Mouse (Mus musculus) retina, postnatal 1 day (tissue): ENCODE measurements at regions not wholly inside any gene's neighbourhood (a gene's known extent, or its start where the extent isn't known, plus 50 kb on each side); places are given as distances from the start of the nearest gene placed in this dataset.
A peak's percentile ranks its signal among the peaks of the same experiment; 100 is the strongest.

Experiments used
- DNase-seq: peaks from one replicate; pipeline ENCODE4 v3.0.0-alpha.2; 2012

GRCm38 (mm10) chr15:88229456-88229855, 370.6 kb upstream of the Zdhhc25 start:
- peak; percentile 38 for DNase-seq

DNA sequence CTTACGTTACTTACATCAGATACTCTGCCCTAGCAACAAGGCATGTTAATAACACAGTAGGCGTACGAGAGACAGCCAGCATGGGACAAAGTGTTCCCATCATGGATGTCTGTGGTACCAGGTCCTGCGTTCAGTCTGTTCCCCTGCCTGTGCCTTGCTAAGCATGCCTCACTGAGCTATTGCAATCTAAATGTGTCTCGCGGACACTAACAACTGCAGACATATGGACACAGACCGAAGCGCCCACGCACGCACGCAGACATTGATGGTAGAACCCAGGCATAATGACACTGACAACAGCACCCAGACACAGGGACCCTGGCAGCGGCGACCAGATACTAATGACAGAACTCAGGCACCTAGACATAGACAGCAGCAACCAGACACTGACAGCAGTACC, 355.5 kb upstream of the Zdhhc25 start:
- peak; percentile 39 for DNase-seq

DNA sequence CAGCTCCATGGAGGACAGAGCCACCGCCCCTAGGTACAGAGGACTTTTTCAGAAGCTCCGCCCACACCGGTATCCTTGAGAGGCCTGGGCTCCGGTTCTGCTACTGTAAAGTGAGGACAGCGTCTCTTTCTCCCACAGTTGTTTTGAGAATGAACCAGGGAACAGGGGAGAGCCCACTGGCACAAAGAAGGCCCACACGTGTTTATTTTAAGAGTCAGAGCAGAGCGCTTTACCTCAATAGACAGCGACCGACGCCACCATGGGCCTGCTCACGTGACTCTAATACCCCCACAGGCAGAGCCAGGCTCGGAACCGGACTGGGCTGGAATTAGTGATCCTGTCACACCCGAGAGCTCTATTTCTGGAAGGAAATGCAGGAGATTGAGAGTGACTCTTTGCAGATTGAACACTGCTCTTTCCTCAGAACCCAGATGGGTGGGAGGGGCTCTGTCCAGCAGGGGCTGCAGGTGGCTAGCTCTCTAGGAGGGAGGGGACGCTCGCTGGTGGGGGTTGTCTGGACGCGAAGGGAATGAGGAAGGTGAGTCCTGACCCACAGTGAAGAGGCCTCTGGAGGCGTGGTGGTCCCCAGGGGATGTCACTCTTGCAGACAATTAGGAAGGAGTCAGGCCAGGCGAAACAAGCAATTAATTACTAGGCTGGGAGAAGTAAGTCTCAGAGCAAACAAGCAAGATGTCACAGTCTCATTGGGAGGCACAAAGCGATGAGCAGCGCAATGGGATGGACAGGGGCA, 354.4 kb upstream of the Zdhhc25 start:
- DNase-seq, result peak; percentile 64

- DNase-seq, result peak; percentile 88
Observed at GRCm38 (mm10) chr15:88247974-88248625, 352.0 kb upstream of the Zdhhc25 start.

GRCm38 (mm10) chr15:88288051-88288450, 312.1 kb upstream of the Zdhhc25 start:
- DNase-seq, result peak; percentile 43

DNA sequence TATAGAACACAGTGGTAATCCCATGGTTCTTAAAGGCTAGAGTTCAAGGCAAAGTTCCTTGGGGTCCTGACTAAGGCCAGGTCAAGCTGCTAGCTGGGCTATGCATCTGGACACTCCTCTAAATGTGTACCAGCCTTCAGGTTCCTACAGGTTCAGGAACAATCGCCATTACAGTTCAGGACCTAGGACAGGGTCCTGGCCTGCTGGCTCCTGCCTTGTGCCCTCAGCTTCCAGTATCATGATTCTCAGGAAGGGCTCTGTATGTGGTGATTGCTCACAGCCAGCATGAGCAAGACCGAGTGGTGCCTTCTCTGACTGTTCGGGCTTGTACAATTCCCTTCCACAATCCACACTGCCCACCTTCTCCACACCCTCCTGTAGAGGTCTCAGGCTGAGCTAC, 311.4 kb upstream of the Zdhhc25 start:
- no peak for DNase-seq

- DNase-seq, result peak; percentile 40
Observed at GRCm38 (mm10) chr15:88290740-88291363, 309.2 kb upstream of the Zdhhc25 start.

- DNase-seq, result no peak
Observed at GRCm38 (mm10) chr15:88299061-88299460, 301.0 kb upstream of the Zdhhc25 start.

DNA sequence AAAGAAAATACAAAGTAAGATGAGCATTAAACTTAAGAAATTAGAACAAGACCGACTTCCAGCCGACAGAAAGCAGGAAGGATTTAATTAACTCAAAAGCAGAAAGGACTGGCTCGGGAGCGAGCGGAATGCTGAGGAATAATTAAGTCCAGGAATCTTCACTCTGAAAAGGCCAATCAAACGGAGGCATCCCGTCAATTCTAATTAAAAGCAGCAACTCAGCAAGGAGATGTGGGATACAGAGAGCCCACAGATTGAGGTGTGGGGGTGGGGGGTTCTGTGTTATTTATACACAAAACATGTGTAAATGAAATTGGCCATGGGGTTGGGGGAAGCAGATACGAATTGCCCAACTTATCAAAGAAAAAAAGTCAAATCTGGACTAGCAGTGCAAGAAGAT, 288.9 kb upstream of the Zdhhc25 start:
- peak; percentile 68 for DNase-seq

GRCm38 (mm10) chr15:88314810-88315459, 285.2 kb upstream of the Zdhhc25 start:
- DNase-seq, result peak; percentile 54

GRCm38 (mm10) chr15:88318048-88318447, 282.1 kb upstream of the Zdhhc25 start:
- DNase-seq, result peak; percentile 48

GRCm38 (mm10) chr15:88319527-88319926, 280.6 kb upstream of the Zdhhc25 start:
- DNase-seq, result no peak

DNA sequence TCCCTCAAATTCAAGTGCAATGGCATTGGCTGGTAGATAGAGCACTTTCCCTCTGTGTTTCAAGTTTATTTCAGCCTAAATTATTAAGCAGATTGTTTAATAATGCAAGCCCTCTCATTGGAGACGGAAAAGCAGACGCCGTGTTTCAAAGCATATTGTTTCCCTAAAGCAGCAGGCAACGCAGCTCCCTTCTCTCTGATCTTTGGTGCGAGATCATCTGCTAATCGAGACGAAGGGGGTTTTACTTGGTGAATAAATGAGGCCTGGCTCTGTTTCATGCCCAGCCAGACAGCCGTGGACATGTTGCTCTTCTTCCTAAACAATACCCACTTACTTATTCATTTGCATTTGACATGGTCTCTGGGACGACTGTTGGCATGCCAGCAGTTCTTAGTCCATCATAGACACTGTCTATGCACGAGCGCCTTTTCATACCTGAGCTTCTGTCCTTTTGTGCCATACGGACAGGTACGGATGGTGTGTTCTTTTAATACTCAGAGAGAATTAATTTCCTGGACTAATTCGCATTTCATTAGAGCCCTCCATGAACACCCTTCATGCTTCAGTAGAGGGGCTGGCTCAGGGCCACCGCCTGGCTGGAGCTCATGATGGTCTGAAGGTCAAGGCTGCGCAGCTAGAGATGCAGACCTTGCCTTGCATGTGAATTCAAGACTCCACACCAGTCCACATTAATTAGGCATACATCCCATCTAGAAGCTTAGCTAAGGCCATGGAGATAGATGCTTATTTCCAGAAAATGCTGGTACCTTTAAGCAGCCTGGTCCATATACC, 276.3 kb upstream of the Zdhhc25 start:
- no peak for DNase-seq

DNA sequence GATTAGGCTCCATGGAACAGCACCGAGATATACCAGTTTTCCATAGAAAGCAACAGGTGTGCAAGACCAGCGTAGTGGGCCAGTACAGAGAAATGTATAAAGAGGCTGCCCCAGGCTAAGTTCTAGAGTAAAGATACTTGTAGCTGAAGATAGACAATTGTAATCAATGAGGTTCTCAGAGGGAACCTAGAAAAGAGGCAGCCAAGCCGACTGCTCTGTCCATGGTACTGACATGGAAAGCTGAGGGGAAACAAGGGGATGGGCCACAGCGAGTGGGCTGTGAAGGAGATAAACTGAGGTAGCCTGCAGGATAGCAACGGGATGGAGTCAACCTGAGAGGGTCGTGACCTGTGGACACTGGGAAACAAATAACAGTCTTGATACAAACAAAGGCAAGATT, 275.0 kb upstream of the Zdhhc25 start:
- DNase-seq, result peak; percentile 28

- no peak for DNase-seq
Observed at GRCm38 (mm10) chr15:88353206-88353605, 246.9 kb upstream of the Zdhhc25 start.

DNA sequence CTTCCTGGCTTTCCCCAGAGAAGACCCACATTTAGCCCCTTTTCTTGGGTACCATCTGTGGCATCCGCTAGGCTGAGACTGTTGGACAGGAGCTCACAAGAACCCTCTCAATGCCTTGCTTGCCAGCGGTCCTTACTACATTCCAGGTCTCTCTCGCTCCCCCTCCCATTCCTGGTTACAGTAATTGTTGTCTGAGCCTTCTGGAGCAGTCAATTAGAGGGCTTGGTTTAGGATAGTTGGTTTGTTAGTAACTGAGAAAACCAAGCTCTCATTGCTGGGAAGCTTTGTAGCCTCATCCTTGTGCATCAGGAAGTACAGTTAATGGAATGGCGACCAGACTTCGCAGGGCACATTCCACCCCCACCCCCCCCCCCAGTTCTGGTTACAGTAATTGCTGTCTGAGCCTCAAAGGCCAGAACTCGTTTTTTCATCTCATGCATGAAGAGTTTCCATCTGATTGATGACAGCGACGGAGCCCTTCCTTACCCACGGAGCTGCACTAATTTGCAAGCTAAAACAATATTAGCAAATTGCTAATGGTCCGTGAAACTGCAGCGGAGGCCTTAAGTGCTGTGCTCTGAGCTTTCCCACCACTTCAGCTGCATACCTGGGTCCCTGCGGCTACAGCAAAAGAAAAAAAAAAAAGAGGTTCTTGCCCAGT, 239.6 kb upstream of the Zdhhc25 start:
- peak; percentile 90 for DNase-seq

- no peak for DNase-seq
Observed at GRCm38 (mm10) chr15:88361351-88361750, 238.8 kb upstream of the Zdhhc25 start.

- no peak for DNase-seq
Observed at GRCm38 (mm10) chr15:88362966-88363365, 237.1 kb upstream of the Zdhhc25 start.

DNA sequence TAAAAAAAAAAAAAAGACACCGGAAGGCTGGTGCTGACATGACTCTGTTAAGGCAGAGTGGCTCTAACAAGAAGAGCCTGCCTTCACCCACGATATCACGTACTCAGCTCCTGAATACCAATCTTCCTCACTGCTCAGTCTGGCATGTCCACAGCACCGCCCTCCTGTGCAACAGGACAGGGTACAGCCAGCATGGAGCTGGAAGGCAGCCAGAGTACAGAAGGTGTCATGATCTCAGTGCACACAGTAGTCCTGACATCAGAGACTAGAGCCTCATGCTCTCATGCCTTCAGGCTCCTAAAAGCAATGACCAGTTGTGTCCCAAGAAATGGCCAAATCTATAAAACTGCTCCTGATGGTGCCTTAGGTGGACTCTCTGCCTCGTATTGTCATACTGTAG, 229.7 kb upstream of the Zdhhc25 start:
- no peak for DNase-seq

- DNase-seq, result no peak
Observed at GRCm38 (mm10) chr15:88372039-88372438, 228.1 kb upstream of the Zdhhc25 start.

DNA sequence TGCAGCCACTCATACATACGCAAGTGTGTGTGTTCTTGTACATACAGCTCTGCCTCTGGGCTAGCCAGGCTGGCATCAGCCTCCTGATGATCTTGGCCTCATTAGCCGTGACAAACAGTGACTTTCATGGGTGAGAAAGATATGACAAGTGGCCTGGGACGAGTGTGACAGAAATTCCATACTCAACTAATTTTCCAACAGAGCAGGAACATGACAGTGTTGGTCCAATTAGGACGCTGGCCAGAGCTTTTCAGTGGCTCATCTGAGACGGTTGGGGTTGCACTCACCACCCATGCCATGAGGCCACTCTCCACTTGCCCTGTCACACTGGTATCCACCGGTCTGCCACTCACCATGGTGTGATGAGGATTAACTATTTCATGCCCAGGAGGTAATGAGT, 226.2 kb upstream of the Zdhhc25 start:
- peak; percentile 56 for DNase-seq

- DNase-seq, result no peak
Observed at GRCm38 (mm10) chr15:88379342-88379741, 220.8 kb upstream of the Zdhhc25 start.
